Mouse (Mus musculus) lung, postnatal 36 days (tissue): ENCODE results near the gene Ccr8.

Experiments used
- DNase-seq: peaks from one replicate; pipeline ENCODE4 v3.0.0; 2022; ENCODE audit warnings: mixed read lengths

Gene Ccr8

DNA sequence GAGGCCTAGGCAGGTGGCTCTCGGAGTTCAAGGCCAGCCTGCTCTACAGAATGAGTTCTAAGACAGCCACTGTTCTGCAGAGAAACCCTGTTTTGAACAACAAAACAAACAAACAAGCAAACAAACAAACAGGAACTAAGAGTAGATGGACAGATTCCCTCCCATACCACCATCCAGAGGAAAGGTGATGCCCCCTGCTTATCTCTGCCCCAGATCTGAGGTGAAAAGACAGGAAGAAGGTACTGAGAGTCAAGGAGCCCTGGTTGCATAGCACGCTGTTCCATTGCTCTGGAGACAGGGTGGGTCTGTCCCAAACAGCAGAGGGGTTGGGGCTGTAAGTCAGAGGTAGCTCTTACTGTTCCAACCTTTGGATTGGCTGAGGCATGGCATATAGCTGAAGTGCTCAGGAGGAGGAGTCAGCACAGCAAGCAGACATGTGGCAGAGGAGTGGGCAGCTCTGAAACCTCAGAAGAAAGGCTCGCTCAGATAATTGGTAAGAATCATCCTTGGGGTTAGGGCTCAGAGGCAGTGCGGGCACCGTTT is at the start of gene Ccr8:
Ccr8 (plus strand) TSS at position 419 of the 543 bp plus-strand sequence.
- DNase-seq, result no peak

DNA sequence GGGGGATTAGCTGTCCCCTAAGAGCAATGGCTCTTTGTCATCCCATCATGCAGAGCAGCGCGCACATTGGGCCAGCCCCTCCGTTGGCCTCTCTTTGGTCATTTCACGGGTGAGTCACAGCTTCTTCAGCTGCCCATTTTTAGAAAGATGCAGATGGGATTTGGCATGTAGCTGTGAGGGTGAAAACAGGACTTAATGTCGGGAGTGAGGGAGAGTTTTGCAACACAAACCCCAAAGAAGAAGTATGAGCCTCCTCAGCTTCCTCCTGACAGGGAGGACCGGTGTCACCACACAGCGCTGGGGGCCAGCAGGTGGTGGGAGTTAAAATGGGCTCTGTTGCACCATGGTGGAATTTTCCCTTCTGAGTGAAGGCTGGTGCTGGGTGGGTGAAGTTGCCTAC is 48.8 kb upstream of the Ccr8 start:
- peak; percentile 47 for DNase-seq

DNA sequence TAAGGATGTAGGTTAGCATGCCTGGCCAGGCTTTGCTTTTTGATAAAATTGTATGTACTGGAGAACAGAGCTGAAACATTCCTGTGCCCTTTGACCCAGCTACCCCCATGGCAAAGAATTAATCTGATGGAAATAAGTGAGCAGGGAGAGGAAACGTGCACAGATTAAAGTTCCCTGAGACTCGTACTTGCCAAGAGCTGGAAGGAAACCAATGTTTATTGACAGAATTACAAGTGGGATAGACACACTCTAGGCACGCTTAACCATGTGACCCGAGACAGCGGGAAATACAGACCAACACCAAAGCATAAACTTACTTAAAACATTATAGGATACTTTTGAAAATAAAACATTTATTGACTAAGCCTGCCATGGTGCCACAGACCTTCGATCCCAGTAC is 43.4 kb upstream of the Ccr8 start:
- no peak for DNase-seq

DNA sequence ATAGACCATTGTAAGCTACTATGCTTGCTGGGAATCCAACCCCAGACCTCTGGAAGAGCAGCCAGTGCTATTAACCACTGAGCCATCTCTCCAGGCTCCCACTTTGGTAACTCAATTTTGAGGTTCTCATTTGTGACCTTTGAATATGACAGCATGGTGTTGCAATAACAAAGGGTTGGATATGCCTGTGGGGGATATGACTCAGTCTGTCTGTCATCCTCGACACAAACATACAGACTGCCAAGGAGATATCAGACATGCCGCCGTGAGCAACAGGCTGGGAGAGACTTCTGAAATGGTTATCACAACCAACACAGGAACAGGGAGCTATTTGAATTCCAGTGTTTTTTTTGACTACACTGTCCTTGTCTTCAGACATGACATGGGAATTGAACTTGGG is 42.5 kb upstream of the Ccr8 start:
- peak; percentile 45 for DNase-seq

DNA sequence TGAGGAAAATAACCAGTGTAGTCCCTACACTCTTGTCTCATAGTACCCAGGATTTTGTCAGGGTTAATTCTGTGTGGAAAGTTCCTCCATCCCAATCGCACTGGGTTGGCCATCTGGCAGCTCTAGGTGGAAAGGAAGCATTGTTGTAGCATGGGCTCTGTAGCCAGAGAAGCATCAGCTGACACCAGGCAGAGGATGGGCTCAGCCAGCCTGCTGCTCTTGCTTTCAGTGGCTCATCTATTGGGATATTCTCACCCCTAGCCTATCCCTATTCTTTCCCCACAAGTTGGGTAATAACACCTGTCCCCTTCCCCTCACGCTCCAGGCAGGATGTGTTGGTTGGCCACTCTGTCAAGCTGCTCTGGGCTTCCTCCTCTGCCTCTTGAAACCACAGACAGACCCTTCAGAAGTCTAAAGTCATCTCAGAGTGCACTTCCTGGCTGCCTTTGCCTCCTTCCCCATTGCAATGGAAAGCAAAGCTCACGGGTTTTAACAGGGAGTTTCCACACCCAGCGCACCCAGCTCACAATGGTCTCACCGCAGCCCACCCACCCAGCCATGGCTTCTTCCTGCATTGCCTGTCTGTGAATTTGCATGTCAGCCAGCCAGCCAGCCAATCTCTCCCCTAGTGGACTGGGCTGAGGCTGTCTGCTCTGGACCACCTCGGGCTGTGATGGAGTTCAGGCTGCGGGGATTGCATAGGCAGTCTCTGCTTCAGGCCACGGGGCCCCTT is 37.2 kb upstream of the Ccr8 start:
- DNase-seq, result peak; percentile 60

DNA sequence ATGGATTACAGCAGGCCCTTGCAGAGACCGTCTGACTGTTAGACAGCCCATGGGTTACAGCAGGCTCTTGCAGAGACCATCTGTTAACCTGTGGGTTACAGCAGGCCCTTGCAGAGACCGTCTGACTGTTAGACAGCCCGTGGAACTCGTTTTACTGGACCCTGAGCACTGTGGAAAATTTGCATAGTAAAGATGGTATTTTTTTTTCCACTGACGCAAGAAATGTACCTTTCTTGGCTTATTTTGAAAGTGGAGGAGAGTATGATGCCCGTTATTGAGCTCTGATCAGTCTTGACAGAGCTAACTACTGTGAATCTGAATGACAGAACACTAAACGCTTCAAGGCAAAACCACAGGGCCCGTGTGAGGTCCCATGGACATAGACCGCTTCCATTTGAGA is 35.7 kb upstream of the Ccr8 start:
- DNase-seq, result no peak

DNA sequence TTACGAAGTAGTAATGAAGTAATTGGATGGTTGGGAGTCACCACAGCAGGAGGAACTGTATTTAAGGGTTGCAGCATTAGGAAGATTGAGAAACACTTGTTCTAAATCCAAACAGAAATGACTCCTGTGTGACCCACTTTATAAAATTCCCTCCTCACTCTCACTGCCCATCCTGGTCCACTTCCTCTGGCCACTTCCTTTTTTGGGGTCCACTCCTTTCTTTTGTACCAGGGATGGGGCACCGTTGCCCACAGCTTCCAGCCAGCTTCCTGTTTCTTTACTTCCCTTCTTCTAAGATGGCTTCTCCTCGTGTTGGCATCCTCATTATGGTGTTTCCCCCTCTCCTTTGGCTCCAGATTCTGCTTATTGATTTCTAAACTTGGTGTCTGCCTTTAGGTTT is 33.2 kb upstream of the Ccr8 start:
- DNase-seq, result peak; percentile 48

DNA sequence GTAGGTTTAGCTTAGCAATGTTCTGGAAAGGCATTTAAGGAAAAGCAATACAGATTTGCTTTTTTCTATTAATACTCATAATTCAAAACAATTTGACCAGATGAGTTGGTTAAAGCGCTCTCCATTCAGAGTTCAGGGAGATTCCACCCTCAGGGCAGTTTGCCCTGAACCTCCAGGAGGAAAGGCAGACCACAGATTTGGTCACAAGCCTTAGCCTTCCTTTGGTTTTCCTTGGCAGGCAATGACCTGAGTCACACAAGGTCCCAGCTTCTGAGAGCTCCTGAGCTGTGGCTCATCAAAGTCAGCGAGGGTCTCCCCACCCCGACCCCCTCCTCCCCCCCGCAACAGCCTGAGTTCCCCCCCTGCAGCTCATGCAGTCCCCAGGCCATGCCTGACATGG is 27.6 kb upstream of the Ccr8 start:
- no peak for DNase-seq

DNA sequence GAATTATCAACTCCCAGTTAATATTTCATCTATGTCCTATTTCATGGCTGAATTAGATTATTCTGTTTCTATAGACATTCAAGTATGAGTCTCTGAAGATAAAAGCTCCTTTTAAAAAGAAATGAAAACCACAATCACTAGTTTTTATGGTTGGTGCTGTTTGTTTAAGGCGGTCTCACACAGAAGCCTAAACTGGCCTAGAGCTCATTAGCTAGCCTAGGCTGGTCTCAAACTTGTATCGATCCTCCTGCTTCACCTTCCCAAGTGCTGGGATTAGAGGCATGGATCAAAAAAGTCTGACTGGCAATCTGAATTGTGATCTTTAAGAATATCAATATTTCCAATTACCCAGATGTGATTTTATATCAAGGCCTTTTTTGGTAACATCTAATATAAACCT is 24.3 kb upstream of the Ccr8 start:
- DNase-seq, result no peak

DNA sequence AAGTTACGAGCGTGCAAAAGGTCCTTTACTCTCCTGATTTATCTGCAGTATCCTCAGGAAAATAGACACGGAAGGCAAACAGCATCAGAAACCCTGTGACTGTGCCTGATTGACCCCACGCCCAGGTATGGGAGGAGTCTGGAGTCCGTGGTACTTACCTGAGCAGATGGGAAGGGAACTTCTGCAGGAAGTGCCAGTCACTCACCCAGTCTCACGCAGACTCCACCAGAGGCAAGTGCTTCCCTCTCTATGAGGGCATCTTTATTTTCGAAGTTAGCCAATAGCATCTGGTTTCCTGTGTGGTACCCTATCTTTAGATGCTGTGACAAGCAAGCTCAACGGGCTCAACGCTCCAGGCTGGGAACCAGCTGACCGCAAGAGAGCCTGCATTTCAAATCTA is 23.9 kb upstream of the Ccr8 start:
- peak; percentile 10 for DNase-seq

DNA sequence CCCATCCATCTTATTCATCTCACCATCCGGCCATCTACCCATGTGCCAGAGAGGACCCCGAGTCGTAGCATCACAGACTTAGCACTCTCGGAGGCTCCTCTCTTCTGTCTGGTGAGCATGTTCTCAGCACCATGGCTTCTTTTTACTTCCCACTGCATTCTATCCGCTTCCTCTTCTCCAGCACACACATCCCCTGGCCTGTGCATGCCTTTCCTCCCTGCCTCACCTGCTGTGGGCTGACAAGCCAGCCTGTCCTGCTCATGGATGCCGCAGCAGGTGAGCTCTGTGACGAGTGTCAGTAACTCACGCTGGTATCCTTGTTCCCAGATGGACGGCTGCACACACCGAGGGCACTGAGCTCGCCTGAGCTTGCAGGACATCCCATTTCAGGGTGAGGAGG is 22.1 kb upstream of the Ccr8 start, which contains the start of gene Cx3cr1:
Cx3cr1 (minus strand) TSS at position 101 of the 400 bp plus-strand sequence.
- DNase-seq, result no peak

DNA sequence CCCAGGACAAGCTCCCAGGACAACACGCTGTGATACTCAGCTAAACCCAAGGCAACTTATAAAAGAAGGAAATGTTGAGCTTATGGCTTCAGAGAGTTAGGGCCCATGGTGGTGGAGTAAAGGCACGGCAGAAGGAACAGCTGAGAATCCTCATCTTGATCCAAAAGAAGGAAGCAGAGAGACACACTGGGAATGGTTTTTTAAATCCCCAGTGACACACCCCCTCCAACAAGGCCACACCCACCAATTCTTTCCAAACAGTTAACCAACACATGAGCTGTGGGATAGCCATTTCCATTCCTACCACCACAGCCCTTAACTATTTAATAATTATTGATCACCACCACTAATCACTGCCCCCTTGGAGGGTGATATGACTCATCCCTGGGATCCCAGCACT is 20.7 kb upstream of the Ccr8 start:
- no peak for DNase-seq

DNA sequence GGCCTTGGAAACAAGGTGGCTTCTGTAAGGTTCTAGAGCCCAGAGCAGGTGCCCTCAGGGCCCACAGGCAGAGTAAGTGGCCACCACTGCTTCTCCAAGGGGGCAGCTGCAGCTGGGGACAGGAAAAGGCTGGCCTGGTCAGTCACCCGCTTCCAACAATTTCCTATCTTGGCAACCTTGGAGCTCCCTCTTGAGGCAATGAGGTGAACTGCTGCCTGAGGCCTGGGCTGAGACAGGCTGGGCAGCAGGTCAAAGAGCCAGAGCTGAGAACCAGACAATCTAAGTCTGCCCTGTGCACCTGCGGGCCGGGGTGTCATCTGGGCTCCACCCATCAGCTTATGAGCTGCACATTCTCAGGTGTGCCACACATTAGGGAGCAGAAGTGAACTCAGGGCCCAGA is 18.7 kb upstream of the Ccr8 start:
- peak; percentile 89 for DNase-seq

DNA sequence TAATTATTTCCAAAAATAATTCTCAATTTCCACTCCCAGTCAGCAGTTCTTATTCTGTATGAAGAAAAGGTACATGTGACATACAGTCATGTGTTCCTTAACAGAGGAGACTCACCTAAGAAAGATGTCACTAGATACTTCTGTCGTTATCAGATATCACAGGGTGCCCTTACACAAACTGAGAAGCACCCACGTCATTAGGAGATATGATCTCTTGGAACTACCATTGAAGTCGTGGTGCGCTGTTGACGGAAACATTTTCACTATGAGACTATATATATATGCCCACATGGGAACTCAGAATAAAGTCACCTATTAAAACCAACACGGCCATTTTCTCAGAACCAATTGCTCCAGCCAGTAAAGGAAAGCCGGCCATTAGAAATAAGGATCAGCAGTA is 17.4 kb upstream of the Ccr8 start:
- DNase-seq, result no peak

DNA sequence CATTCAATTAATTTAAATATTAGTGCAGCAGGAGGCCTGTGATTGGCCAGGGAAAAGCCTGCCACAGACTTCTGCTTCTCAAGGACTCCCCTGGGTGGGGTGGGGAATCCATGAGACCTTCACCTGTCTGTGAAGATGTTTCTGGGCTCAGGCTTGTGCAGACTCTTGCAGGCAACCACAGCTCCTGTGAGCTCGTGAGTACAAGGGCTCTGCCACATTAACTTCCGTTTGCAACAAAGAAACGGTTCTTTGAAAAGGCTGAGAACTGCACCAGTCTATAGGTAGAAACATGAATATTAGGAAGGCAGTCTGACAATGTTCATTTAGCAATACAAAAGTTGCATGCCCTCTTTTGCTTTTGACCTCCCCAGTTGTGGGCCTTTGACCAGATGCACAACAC is 13.7 kb upstream of the Ccr8 start:
- DNase-seq, result no peak

DNA sequence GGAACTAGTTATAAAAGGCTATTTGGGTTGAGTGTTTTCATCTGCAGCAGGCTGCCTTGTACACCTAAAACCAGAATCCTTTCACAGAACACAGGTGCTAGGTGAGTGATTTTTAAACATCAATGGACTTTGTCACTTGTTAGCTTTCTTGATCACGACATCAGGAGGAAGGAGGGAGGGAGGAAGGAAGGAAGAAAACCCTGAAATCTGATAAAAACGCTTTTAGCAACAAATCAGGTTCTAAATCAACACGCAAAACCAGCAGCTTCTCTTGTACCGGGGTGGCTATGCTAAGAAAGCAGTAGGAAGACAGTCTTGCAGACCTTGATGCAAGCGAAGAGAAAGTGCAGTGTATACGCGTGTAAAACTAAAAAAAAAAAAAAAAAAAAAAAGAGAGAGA is 12.0 kb upstream of the Ccr8 start:
- no peak for DNase-seq

DNA sequence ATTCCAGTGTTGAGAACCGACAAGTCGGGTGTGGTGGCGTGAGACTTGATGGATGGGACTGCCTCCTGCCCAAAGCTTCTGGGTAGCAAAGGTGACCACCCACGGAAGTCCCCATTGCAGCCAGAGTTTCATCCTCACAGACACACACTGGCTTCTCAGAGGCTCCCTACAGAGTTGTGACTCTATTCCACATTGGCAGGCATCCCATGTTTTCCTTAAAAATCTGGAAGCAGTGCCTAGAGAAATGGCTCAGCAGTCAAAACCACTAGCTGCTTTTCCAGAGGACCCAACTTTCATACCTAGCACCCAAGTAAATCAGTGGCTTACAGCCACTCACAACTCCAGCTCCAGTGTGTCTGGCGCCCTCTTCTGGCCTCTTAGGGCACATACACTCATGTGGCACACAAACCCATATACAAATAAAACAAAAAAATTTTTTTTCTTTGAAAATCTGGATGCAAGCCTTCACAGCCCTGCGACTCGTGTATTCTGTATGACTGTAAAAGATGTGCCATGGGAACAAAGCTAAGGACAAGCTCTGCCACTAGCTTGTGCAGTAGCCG is 11.3 kb upstream of the Ccr8 start:
- DNase-seq, result no peak

DNA sequence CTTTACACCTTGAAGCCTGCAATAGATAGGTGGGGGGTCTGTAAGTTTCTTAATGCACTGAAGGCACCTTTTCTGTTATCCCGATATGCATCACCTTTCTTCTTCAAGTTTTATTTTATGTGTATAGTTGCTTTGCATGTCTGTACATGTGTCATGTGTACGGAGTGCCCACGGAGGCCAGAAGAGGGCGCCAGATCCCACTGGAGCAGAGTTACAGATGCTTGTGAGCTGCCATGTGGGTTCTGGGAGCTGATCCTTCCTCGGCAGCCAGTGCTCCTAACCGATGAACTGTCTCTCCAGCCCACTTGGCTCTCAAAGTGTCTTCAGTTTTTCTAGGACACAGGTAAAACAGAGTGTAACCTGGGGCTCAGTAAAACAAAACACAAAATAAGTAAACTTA is 10.7 kb upstream of the Ccr8 start:
- DNase-seq, result no peak

DNA sequence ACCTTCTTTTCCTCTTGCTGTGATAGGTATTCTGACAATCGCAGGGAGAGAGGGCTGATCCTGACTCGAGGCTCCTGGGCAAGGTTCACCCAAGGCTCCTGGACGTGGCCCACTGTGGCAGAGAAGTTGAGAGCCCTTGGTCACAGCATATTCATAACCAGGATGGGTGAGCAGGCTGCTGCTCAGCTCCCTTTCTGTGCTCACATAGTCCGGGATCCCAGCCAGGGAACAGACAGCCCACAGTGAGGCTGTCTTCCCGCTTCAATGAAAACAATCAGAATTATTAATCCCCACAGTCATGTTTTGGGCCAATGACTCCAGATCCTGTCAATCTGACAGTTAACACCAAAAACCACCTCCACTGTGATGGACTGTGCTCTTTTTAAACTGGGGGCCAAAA is 9.9 kb upstream of the Ccr8 start:
- no peak for DNase-seq

DNA sequence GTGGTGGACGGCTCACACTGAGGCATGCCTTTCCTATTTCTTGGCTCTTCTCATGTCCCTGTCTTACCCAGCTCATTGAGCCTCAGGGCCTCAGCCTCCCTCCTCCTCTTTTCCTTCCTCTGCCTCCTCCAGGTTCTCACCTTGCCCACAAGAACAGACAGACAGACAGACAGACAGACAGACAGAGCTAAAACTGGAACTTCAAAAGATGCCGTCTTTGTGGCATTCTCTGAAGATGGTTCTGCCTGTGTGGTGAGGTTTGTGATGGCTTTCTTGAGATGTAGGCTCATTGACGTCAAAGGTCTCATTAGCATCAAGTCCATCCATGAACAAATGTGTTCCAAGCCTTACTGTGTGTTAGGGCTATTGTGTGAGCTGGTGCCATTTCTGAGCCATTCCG is 9.2 kb upstream of the Ccr8 start:
- DNase-seq, result no peak

DNA sequence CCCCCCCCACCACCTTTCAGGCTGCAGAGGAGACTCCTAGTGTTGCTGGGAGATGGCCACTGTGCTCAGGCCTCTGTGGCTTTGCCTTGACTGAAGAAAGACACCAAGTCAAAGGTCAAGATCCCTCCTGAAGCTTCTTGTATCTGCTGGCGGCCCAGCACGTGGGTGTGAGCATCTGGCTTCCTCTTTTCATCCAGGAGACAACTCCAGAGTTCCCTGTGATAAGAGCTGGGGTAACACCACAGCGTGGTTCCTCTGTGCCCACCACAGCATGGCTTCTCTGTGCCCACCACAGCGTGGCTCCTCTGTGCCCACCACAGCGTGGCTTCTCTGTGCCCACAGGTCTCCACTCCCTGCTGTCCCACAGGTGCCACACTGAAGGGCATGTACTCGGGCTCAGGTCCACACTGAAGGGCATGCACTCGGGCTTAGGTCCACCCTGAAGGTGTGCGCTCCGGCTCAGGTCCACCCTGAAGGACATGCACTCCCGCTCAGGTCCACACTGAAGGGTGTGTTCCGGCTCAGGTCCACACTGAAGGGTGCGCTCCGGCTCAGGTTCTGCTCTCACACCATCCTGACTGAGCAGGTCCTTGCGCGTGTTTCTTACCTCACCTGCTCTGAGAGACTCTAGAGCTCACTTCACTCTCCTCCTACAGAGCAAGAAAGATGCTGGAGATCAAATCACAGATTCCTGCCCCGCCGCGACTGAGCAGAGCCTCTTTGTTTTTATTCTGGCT is 8.6 kb upstream of the Ccr8 start:
- peak; percentile 45 for DNase-seq

DNA sequence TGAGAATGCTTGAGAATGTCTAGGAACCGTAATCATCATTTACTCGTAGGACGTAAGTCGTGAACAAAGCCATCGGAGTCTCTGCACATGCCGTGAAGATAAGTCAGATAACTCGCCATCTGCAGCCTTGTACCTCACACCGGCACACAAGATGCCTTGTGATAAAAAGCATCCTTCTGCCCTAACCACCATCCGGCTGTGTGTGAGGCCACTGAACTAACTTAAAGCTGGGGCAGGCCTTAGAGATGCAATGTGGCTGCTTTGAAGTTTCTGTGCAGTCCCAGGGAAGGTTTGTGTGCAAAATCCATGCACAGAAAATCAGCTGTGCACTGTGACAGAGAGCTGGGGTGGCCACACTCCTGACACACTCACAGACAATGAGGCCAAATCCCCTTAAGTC is 7.5 kb upstream of the Ccr8 start:
- no peak for DNase-seq

DNA sequence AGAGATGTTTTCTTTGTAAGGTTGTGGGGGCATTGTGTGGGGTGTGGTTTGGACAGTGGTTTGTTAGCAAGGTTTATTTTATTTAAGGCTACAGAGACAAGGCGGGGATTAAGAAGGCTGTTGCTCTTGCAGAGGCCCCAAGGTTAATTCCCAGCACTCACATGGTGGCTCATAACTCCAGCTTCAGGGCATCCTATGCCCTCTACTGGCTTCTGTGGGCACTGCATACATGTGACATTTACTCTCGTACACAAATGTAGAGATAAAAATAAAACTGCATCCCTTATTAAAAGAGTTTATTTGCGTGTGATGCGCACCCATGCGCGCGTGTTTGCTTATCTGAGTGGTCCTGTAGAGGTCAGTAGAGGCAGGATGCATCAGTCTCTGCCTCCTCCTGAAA is 2.8 kb upstream of the Ccr8 start:
- no peak for DNase-seq

DNA sequence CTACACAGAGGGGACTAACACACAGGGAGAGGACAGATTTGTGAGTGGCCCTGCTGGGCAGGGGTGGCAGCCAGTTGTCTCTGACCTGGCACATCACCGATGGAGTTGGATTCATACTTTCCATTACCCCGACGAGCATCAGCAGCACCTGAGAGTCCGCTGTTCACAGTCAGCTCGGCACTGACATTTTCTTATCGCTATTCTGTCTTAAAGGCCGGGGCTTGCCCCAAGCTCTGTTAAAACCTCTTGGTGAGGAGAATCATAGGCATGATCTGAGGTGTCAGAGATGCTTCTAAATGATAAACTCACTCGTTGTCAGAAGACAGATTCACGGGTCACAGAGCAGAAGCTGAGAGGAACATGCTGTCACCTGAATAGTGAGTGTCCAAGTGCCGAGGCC is 828 bp upstream of the Ccr8 start:
- DNase-seq, result no peak
